Mouse (Mus musculus): ENCODE data around the gene Ankrd12. TPM values are rescaled to one million over a fixed set of nuclear protein-coding genes. Genes with fewer than 3 reads are reported as not detected.
"Not testable (repeated sequence)": the region's sequence is repeated elsewhere in the genome, so short reads cannot be mapped to it uniquely, and the experiment has no call there.

Gene Ankrd12
- total RNA-seq, 2 experiments from 2014 or later, result 16.3 to 19.6 TPM

- no peak for DNase-seq (ENCODE audit: low spot score)
Measured at GRCm38 (mm10) chr17:65988151-65988820, 88.6 kb downstream of the Ankrd12 start.

- DNase-seq (ENCODE audit: low spot score), result not testable (repeated sequence)
Measured at GRCm38 (mm10) chr17:65976720-65977119, 100.2 kb downstream of the Ankrd12 start.

GRCm38 (mm10) chr17:65967751-65968150, 109.1 kb downstream of the Ankrd12 start:
- no peak for DNase-seq (ENCODE audit: low spot score)

- DNase-seq (ENCODE audit: low spot score), result no peak
Measured at GRCm38 (mm10) chr17:65962263-65962662, 114.6 kb downstream of the Ankrd12 start.

- DNase-seq (ENCODE audit: low spot score), result no peak
Measured at GRCm38 (mm10) chr17:65961606-65962136, 115.2 kb downstream of the Ankrd12 start.

GRCm38 (mm10) chr17:65959011-65959410, 117.9 kb downstream of the Ankrd12 start:
- no peak for DNase-seq (ENCODE audit: low spot score)

- no peak for DNase-seq (ENCODE audit: low spot score)
Measured at GRCm38 (mm10) chr17:65958366-65958765, 118.5 kb downstream of the Ankrd12 start.

GRCm38 (mm10) chr17:65957782-65958325, 119.0 kb downstream of the Ankrd12 start:
- no peak for DNase-seq (ENCODE audit: low spot score)

GRCm38 (mm10) chr17:65956993-65957781, 119.7 kb downstream of the Ankrd12 start:
- peak; percentile 43 for DNase-seq (ENCODE audit: low spot score)

GRCm38 (mm10) chr17:65956140-65956539, 120.7 kb downstream of the Ankrd12 start:
- DNase-seq (ENCODE audit: low spot score), result no peak

- DNase-seq (ENCODE audit: low spot score), result no peak
Measured at GRCm38 (mm10) chr17:65953959-65954358, 122.9 kb downstream of the Ankrd12 start.

- DNase-seq (ENCODE audit: low spot score), result no peak
Measured at GRCm38 (mm10) chr17:65952083-65952482, 124.8 kb downstream of the Ankrd12 start.

- peak; percentile 94 for DNase-seq (ENCODE audit: low spot score)
Measured at GRCm38 (mm10) chr17:65950622-65951404, 126.1 kb downstream of the Ankrd12 start, which contains the start of gene Twsg1. Twsg1 (minus strand) TSS chr17:65951226.

GRCm38 (mm10) chr17:65950183-65950582, 126.7 kb downstream of the Ankrd12 start:
- DNase-seq (ENCODE audit: low spot score), result no peak

- DNase-seq (ENCODE audit: low spot score), result peak; percentile 47
Measured at GRCm38 (mm10) chr17:65947307-65947706, 129.6 kb downstream of the Ankrd12 start.

GRCm38 (mm10) chr17:65945420-65945819, 131.5 kb downstream of the Ankrd12 start:
- no peak for DNase-seq (ENCODE audit: low spot score)

GRCm38 (mm10) chr17:65942394-65942793, 134.5 kb downstream of the Ankrd12 start:
- DNase-seq (ENCODE audit: low spot score), result no peak

- DNase-seq (ENCODE audit: low spot score), result no peak
Measured at GRCm38 (mm10) chr17:65941275-65941674, 135.6 kb downstream of the Ankrd12 start.

GRCm38 (mm10) chr17:65940221-65940620, 136.7 kb downstream of the Ankrd12 start:
- no peak for DNase-seq (ENCODE audit: low spot score)

GRCm38 (mm10) chr17:65939461-65940192, 137.3 kb downstream of the Ankrd12 start:
- DNase-seq (ENCODE audit: low spot score), result no peak

- DNase-seq (ENCODE audit: low spot score), result no peak
Measured at GRCm38 (mm10) chr17:65937671-65938070, 139.2 kb downstream of the Ankrd12 start.
